Mouse (Mus musculus): Measurements from ENCODE around the gene Anks1b.
A peak's percentile ranks its signal among the peaks of the same experiment; 100 is the strongest.

Anks1b gene

DNA sequence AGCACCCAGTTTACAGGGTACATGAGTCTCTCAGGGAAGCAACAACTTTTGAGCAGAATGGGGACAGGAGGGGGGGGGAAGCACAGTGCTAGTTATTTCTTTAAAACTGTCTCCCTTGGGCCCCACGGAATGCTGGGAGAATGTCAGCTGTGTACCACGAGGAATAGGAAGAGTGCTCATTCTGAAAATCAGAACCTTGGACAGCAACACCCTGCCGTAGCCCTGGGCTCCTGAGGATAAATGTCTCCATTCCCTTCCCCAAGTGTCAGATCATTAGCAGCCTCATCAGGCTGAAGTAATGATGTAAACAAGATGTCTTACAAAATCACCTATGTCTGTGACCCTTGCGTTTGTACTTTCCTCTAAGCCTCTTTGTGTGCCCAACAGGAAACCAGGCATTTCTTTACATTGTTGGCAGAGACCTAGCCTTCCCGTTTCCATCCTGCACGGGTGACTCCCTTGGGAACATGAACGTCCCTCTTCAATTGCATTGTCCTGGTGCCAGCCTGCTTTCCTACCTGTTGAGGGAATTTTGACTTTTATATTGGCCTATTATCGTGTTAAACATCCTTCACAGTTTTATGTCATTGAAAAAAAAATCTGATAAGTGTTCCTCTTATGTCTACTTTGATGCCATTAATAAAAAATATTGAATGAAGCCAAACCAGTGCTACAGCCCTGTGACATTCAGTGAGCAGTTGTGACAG lies 1007.7 kb downstream of the Anks1b start:
- no peak for DNase-seq

DNA sequence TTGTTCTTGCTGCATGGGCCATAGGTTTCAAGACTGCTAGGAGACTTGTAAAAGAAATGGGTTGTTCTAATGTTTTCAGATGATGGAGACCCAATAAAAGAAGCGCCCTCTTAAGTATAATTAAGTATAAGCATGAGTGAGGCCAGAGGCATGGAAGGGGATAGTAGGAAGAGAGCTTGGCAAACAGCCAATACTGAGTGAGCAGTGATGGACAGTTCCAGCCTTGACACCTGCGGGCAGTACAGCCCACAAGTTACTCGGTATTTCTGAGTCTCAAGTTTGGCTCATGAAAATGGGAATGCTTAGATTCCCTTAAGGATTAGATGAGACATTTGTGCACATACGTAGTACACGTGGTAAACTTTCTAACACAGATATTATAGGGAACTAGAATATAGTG lies 1016.3 kb downstream of the Anks1b start:
- no peak for DNase-seq

DNA sequence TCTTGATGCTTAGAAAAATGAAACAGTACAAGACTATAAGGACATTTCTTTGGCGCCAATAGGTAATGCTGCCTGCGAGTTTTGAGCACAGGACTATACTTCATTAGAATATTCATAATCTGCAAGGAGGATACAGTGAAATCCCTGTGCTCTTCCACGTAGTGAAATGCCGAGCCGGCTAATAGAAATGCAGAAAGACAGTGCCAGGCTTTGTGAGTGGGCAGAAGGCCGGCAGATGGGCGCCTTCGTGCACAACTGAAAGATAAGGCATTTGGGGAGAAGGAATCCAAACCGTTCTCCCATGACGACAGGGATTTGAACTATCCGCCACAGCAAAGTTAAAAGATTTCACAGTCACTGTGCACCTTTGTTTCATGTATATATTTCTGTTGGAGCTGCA lies 1019.4 kb downstream of the Anks1b start:
- peak; percentile 60 to 70 for DNase-seq

DNA sequence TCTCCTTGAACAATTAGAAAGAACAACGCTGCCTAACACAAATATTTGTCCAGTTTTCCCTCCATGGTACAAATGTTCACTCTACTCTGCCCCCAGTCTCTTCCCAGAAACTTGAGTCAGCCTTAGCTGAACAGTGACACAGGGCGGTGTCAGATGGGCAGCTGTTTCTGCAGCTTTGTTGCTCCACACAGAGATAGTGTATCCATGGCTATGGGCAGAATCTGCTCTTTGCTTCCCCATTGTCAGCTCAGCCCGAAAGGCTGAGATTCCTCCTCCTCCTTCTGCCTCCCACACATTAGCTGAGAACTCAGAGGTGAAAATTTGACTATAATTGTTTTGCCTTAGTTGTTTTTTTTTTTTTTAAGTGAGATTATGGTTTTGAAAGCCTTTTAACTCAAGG lies 1024.6 kb downstream of the Anks1b start:
- no peak for DNase-seq

DNA sequence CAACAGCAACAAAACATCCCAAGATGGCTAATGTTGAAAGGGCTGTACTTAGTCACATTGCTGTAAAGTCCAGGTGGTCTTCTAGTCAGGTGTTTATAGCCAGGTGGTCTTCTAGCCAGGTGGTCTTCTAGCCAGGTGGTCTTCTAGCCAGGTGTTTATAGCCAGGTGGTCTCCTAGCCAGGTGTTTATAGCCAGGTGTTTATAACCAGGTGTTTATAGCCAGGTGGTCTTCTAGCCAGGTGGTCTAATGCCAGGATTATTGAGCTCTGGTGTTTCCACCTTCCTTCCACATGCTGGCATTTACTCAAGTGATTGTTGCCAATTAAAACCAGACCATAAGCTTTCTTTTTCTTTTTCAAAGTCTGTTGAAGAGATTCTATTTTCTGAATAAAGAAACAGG lies 1030.9 kb downstream of the Anks1b start:
- DNase-seq, result no peak

DNA sequence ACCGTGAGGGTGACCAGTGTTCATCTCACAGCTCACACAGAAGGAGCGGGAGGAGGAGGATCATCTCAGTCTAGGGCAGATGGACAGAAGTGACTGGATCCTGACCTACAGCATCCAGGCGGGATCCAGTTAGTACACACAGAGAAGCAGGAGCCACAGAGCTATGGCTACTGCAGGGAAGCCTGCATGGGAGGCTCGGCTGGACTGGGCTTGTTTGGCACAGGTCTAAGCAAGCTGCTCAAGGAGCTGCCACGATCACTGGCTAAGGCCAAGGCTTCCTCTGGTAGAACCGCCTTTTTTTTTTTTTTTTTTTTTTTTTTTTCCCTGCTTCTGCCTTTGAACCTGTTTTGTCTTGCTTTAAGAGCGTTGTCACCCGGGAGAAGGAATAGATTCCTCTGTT lies 1034.1 kb downstream of the Anks1b start:
- peak; percentile 22 to 51 for DNase-seq

DNA sequence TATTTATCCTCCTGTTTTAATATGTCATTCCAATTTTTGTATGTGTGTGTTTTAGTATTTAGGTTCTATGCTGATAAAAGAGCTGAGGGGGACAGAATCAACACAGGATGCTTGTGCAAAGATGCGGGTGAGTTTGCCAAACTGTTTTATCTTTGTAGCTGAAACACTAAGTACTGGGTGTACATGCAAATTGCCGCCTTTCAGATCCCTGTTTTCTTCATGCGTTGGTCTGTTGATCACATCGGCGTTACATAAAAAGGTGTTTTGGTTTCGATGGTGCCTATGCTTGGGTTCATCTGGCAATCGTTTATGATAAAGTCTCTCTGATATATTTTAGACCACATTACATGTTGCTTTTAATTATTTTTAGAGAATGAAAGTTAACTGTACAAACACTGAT lies 1050.2 kb downstream of the Anks1b start:
- no peak for DNase-seq

DNA sequence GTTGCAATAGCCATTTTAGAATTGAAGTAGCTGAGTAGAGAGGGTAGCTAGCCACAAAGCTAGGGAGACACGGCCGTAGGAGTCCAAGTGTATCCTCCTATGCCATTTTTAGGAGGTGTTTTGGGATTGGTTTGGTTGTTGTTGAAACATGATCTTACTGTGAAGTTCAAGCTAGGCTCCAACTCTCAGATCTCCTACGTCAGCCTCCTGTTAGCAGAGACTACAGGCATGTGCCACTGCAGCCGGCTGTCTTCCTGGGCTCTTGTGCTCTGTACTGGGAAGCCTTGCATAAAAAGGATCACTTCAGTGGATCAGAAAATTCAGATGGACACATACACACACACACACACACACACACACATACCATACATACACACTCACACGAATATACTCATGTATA lies 1059.8 kb downstream of the Anks1b start:
- no peak for DNase-seq

DNA sequence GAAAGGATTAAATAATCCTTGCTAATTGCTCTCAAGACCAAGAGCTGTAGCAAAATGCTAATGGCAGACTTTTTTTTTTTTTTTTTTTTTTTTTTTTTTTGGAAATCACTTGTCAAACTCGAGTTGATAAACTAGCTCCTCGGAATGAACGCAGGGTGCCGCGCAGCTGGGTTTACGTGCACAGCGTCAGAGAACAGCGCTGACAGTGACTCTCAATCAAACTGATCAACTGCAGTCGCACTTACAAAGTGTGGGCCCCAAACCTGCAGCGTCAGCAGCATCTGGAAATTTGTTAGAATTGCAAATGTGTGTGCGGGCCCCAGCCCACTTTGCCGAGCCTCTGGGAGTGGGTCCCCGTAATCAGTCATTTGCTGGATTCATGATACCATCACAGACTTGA lies 1061.4 kb downstream of the Anks1b start:
- DNase-seq, result no peak

DNA sequence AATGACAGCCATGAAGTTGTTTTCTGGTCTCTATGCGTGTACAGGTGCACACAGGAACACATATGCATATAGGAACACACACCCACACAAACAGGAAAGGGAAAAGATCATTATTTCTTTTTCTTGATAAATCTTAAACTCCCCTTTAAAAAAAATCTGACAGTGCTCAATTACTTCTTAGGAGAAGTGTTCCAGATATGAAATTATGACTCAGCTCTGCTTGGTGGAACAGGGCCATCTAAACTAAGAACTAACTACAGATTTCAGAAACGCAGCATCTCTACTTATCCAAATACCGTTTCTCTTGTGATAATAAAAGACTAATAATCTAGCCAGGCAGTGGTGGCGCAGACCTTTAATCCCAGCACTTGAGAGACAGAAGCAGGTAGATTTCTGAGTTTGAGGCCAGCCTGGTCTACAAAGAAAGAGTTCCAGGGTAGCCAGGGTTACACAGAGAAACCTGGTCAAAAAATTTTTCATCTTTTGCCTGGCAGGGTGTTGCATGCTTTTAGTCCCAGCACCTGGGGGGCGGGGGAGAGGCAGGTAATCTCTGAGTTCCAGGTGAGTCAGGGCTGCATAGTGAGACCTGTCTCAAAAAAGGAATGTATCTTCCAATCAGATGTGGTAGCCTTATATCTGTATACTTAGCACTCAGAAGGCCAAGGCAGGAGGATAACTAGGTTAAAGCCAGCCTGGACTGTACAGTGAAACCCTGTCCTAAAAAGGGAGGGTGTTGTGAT lies 1064.6 kb downstream of the Anks1b start:
- DNase-seq, result no peak

DNA sequence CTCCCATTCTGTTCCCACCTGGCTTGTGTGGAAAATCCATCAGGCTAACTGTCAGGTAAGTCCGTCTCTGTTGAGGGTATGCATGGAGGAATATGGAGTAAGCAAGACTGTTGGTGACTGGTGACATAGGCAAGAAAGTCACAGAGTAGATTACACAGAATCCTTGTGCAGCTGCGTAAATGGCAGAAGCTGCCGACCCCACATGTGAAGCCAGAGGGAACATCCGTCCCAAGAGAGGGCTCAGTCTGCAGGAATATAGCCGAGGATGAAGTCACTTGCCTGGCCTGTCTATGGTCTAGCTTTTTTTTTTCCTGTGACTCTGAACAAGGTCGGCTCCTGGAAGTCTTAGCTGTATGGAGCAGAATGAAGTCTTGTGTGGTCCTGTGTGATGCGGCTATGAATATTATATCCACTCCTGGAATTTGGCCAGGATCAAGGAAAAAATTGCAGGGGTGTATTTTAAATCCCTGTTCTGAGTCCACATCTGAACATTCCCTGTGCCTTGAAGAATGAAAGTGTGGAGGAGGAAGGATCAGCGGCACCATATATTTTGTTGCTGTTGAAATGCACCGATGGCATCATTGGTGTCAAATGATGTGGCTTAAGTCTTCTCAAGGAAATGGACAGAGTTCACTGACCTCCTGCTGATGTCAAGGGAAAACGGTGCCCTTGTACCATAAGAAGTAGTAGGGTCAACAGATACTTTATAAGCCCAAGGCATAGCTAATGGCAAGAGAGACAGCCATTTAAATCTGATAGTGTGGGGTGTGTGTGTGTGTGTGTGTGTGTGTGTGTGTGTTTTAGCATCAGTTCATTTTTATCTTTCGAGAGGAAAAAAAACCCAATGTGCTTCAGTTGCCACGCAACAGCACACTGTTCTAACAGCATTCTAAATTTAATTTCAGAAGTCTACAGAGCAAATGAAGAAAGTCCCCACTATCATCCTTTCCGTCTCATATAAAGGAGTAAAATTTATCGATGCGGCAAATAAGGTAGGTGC lies 1067.5 kb downstream of the Anks1b start:
- DNase-seq, result no peak

DNA sequence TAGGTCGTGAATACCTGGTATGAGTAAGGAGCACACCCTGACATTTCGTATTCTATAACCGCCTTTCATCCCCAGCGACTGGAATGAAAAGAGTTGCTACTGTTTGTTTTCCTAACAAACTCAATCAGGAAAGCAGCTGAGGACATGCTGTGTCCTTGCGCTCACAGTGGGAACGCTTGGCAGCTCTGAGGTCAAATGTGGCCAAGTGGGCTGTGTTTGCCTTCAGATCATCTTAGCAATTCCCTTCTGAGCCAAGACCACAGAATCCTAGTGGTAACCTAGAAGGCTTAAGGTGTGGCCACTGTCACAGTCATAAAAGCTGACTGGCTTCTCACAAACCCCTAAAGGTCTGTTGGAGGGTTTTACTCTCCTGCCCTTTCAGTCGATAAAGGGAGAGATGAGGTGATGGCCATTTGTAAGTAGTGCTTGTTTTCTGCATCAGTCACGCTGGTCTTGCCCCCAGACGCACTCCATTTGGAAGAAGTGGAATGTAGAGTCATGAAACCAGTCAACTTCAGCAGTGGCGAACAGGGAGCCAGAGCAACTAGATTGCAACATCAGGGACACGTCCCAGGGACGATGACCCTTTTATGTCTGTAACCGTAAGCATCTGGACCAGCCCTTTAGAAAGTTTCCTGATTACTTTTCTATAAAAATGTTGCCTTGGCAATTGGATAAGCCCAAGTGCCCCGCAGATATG lies 1068.8 kb downstream of the Anks1b start:
- DNase-seq, result peak; percentile 74 to 77

DNA sequence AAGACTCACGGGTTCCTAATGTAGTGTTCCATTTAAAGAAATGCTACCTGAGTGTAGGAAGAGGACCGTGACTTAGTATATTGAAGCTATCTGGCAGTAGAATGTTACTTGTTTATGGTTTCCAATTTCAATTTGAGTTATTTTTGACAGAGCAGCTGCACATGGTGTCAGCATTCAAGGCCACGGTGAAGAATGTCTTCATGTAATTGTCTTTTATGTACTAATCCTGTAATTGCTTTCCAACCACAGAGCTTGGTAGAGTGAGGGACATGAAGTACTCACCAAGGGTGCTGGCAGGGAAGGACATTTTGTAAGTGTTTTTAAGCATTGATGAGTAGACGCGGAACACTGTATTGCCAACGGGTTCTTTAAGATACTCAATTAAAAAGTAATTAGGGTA lies 1073.7 kb downstream of the Anks1b start:
- DNase-seq, result no peak

DNA sequence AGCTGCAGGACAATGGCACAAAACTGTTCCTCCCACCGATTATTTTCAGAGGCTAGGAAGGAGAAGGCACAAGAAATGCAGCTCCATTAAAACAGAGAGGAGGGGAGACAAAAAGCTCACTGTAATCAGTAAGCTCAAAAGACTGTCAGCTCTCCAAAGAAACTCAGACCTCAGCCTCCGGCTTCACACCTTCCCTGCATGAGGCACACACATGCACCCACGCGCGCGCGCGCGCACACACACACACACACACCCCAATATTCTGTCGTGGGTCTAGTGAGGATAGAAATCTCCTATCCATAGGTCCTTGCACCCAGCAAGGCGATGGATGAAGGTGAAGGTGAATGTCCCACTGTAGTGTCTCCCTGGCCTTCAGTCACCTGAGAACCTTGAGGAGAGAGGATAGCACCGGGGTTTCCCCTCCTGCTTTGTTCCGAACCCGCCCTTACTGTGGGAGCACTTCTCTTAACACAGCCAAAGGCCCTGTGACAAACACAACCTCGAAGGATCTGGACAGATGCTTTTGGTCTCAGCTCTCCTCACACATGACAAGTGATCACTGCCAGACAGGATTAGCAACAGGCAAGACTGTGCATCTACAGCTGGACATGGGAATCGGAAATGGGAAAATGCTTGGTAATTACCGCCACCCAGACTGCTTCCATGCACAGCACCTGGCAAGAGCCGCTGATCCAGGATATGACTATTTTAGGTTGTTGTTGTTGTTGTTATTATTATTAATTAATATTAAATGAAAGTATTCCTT lies 1074.5 kb downstream of the Anks1b start:
- DNase-seq, result no peak

DNA sequence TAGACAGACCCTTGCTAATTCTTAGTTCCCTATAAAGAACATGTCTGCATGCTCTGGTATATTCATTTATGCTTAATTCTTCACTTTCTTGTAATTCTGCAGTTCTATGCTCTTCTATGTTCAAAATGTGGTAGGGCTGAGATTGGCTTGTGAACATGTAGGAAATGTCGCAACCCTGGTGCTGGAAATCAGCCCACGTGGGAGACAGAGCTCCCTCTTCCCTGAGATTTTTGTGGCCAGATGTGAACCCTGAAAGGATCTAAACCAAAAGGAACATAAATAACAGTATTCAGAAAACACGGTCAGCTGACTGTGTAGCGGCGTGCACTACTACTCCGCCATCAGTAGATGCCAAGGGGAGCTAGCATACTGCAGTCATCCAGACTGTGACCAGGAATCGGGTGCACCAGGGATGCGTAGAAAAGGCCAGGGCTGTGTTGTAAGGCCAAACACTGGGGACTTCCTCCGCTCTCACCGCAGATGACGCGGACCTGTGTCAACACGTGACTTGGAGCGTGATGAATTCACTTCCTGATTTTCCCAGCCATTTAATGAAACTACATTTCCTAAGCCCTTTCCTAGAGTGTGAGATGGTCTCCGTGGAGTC lies 1079.9 kb downstream of the Anks1b start:
- DNase-seq, result no peak

DNA sequence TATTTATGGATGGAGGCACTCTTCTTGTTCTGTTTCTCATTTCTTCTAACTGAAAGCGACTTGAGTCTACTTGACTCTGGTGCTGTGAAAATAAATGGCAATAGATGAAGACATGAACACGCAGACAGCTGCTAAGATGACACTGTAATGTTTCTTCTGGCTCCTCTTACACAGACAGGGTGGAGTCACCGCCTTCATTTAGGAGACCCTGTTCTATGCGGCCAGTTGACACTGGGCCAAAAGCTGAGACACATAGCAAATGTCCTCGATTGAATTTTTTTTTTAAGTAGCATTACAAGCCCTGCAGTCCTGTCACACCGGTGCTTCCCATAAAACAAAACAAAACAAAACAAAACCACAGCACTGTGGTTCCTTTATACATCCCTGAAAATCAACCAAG lies 1080.5 kb downstream of the Anks1b start:
- no peak for DNase-seq

DNA sequence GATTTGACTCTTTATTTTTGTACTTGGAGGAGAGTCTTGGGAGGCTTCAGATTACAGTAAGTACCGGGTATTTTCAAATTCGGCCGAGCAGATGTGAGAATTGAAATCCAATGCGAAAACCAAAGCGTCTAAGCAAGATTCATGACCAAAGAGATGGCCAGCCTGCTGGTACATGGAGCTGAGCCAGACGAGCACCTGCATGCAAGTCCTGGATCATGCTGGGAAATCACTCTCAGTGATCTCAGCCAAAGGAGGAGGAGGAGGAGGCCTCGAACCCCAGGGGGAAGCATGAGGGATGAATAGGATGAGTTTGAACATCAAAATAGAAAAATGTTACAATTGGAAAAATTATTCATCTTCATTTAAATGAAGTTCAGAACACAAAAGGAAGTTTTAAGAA lies 1087.1 kb downstream of the Anks1b start:
- DNase-seq, result peak; percentile 69 to 77

DNA sequence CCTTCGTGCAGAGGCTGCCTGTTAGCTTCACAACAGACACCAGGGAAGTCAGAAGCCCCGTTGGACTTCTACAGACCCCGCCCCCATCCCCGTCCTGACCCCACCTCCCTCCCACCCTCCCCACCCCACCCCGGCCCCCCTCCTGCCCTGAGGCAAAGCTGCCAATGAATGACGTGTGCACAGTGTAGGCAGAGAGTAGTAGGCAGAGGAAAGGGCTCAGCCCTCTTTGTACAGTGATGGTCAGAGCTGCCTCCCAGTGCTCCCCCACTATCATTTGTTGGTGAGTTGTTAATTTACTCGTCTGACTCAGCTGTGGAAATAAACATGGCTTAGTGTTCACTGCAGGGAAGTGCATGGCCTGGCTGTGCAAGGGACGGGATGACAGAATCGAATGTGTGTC lies 1091.2 kb downstream of the Anks1b start:
- DNase-seq, result no peak

DNA sequence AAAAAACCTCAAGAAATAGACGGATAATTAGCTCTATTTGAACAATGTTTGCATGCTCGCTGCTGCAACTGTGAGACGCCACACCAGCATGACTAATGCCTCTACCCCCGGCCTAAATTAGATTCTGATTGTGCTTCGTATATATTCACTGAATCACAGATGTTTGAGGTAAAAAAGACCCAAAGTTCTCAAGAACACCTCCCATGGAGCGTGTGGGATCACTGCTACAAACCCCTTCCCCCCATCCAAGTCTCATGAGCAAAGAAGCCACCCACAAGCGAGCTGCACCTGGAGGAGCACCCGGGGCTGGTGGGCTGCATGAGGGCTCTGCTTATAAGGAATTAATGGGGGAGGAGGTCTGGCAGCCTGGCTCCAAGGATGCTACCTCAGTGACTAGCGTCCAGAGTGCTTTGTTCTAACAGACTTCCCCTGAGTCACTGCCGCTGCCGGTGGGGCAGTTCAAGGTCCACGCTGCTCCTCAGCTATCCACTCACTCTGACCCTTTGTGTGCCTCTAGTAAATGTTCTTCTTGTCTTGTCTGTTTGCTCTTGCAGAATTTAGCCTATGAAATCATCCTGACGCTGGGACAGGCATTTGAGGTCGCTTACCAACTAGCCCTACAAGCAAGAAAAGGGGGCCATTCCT lies 1092.5 kb downstream of the Anks1b start:
- no peak for DNase-seq

DNA sequence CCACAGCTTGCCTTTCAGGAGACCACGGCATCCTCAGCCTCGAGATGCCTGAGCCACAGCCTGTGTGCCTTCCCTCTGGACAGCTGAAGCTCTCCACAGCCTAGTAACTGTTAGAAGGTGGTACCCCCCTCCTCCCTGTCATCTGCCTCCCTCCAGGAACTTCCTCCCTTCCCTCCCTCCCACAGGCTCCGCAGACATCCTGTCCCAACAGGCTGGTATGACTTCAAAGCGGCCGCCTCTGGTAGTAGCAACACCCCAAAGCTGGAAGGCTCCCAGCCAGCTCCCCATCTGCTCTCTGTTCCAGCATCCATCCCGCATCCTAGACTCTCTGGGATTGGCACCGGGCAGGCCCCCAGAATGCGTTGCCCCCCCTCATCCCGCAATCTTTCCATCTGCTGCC lies 1093.5 kb downstream of the Anks1b start:
- DNase-seq, result peak; percentile 76 to 77

DNA sequence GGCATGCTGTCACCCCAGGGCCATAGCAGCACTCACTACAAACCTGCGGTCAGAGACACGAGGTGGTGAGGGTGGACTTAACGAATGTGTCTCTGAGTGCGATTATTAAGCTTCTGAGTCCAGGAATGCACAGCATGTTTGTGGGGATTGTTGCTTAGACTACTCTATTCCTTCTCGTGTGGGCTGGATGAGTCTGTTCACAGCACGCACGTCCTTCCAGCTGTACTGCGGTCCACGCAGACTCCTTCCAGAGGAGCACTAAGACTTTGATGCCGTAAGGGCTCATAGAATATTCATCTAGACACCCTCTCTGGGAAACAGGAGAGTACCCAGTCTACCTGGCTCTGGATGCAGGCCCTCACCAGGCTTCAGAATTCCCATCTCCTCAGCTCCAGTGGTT lies 1094.9 kb downstream of the Anks1b start:
- no peak for DNase-seq

Measured in cerebellum, postnatal 25 days (tissue).